Mouse (Mus musculus) liver, embryonic 13.5 days (tissue): ENCODE data around the gene Smad6. TPM values are rescaled to one million over a fixed set of nuclear protein-coding genes. Genes with fewer than 3 reads are reported as not detected.

Source experiments
- ATAC-seq: fragments of 200-750 bp; cut with Nextera tagmentation; 2 replicates; pipeline ENCODE4 v1.8.0; 2017; ENCODE audit warnings: low read depth, mild to moderate bottlenecking, moderate number of reproducible peaks, moderate library complexity
- DNase-seq: peaks from one replicate; pipeline ENCODE4 v3.0.0; 2022
- H3K27ac ChIP-seq: fragments of 300-500 bp; sonication (generic); 2 replicates; pipeline ENCODE4 v1.5.1; 2015; ENCODE audit warnings: moderate library complexity, mild to moderate bottlenecking, inconsistent platforms
- H3K27me3 ChIP-seq: fragments of 300-500 bp; sonication (generic); 2 replicates; pipeline ENCODE4 v1.6.1; 2015; ENCODE audit warnings: mild to moderate bottlenecking, inconsistent platforms
- H3K36me3 ChIP-seq: fragments of 300-500 bp; sonication (generic); 2 replicates; pipeline ENCODE4 v1.6.1; 2015; ENCODE audit warnings: mild to moderate bottlenecking, inconsistent platforms
- H3K4me1 ChIP-seq: fragments of 300-500 bp; sonication (generic); replicated peaks from 2 replicates; pipeline ENCODE4 v1.6.1; 2015; ENCODE audit warnings: inconsistent platforms
- H3K4me2 ChIP-seq: fragments of 300-500 bp; sonication (generic); 2 replicates; pipeline ENCODE4 v1.6.1; 2015; ENCODE audit warnings: inconsistent platforms, mild to moderate bottlenecking, moderate library complexity
- H3K4me3 ChIP-seq: fragments of 300-500 bp; sonication (generic); replicated peaks from 2 replicates; pipeline ENCODE4 v1.5.1; 2015; ENCODE audit warnings: mild to moderate bottlenecking, inconsistent platforms
- H3K9ac ChIP-seq: fragments of 300-500 bp; sonication (generic); 2 replicates; pipeline ENCODE4 v1.6.1; 2015; ENCODE audit warnings: mild to moderate bottlenecking, inconsistent platforms
- H3K9me3 ChIP-seq: fragments of 300-500 bp; sonication (generic); replicated peaks from 2 replicates; pipeline ENCODE4 v1.6.1; 2016; ENCODE audit warnings: inconsistent platforms
- WGBS: fragments of 180-500 bp; shearing (Covaris S2); methylation state at CpG from one replicate; pipeline ENCODE4 v1.1.7; 2015; ENCODE audit not compliant: insufficient replicate concordance; 5-methylcytosine and 5-hydroxymethylcytosine counted together
- polyA plus RNA-seq: library from polyadenylated mRNA; unstranded; fragments of >200 nt; fragmentation: Nextera tagmentation; extraction: Ambion mirVana; gene quantifications from 2 replicates; pipeline ENCODE4 v1.2.1, GENCODE M21; 2015

Smad6 gene
- polyA plus RNA-seq, 1 experiment from 2014 or later: 2.5 TPM

DNA sequence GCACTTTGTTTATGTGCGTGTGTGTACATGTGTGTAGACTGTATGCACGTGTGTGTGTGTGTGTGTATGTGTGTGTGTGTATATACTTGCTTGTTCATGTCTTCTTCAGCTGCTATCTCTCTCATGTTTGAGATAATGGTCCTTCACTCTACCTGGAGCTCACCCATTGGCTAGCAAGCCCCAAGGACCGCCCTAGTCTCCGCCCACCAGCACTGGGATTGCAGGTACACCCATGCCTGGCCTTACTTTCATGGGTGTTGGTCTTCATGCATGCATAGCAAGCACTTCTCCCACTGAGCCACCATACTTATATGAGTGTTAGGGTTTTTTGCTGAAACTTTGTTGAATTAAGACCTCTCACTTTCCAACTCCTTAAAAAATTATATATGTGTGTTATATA lies 40.5 kb downstream of the Smad6 start:
- peaks cover 88% of the 10 kb centered on the region for H3K4me1 ChIP-seq
- H3K27ac ChIP-seq: no peak overlapping the region
- no peak overlapping the region for H3K4me2 ChIP-seq
- H3K36me3 ChIP-seq: no peaks in the 10 kb centered on the region
- no peak overlapping the region for H3K4me3 ChIP-seq
- DNase-seq: no peak
- H3K9ac ChIP-seq: no peak overlapping the region
- WGBS: 65% methylated on average over 4 of the region's 4 CpGs
- no peak for ATAC-seq
- H3K9me3 ChIP-seq: no peaks in the 10 kb centered on the region
- H3K27me3 ChIP-seq: no peaks in the 10 kb centered on the region

DNA sequence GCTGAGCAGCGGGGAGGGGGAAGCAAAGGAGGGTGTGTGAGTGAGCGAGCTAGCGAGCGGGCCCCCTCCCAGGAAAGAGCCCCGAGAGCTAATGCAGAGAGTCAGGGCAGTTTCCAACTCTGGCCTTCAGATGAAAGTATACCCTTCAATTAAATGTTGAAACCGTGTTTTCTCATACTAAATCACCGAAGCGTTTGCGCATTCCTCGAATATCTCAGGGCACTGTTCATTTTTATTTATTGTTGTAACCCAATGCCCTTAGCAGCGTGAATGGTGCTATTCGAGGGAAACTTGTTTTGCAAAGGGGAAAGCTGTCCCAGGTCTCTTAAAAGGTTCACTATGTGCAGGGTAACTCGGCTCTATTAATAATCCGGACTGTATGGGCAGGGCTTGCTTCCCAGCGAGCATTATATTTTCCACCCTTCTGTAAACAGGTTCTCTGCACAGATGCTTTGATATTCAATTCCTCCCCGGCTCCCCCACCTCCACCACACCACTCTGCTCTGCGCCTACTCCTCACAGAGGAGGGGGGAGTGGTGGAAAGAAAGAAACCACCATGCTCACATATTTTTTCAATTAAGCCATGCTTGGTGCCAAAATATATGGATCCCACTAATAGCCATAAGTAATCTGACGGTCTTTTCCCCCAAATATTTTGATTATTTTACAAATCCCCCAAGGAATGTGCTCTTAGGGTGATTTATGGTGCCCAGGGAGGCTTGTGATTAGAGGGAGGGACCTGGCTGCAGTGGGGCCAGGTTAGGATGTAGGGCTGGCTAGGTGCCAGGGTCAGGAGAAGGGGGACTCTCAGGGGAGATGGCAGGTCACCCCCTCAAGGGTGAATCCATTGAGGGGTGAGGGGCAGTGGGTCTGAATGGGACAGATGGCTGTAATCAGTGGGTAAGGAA lies 41.4 kb downstream of the Smad6 start:
- no peaks in the 10 kb centered on the region for H3K9me3 ChIP-seq
- no peaks in the 10 kb centered on the region for H3K36me3 ChIP-seq
- peaks cover 89% of the 10 kb centered on the region for H3K4me1 ChIP-seq
- no peak overlapping the region for H3K4me3 ChIP-seq
- H3K9ac ChIP-seq: no peak overlapping the region
- 57% methylated on average over 18 of the region's 18 CpGs for WGBS
- ATAC-seq (no peak), DNase-seq (no peak)
- no peak overlapping the region for H3K27ac ChIP-seq
- H3K4me2 ChIP-seq: no peak overlapping the region
- H3K27me3 ChIP-seq: no peaks in the 10 kb centered on the region

DNA sequence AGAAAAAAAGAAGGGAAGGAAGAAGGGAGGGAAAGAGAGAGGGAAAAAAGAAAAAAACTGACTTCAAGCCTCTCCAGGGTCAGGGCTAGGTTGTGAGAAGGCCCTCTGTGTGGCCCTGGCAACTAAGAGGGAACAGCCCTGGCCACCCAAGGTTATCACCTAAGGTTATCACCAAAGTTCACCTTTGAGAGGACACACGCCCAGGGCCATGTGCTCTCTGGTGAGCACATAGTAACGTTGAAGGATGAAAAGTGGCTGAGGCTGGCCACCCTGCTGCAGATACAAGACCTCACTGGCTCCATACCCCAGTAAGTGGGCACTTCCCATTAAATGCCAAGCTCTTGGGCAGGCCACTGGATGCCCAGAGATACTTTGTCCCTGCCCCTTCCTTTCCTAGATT lies 42.6 kb downstream of the Smad6 start:
- H3K4me2 ChIP-seq: no peak overlapping the region
- peak; percentile 63 for ATAC-seq
- H3K27ac ChIP-seq: 0 out of 2 replicates have a peak overlapping the region, but pooled peaks have one; percentile 50
- WGBS: 29% methylated on average over 2 of the region's 2 CpGs
- no peaks in the 10 kb centered on the region for H3K36me3 ChIP-seq
- H3K9ac ChIP-seq: no peak overlapping the region
- peaks cover 88% of the 10 kb centered on the region for H3K4me1 ChIP-seq
- H3K4me3 ChIP-seq: no peak overlapping the region
- no peak for DNase-seq
- H3K9me3 ChIP-seq: no peaks in the 10 kb centered on the region
- no peaks in the 10 kb centered on the region for H3K27me3 ChIP-seq

DNA sequence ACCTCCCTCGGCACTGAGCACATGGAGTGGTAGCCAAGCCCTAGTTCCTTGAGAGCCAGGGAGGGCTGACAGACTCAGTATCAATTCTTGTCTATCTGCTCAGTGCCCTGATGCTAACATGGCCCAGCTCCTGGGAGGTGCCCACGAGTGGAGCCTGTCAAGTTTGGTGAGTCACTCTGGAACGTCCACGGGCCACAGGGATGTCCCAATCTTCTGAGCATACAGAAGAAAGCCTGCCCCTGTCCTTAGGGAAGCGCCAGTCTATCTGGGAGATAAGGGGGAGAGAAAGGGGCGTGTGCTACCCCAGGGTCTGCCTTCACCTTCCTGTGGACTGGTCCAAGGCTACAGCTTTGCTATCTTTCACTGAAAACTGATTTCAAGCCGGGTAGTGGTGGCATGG lies 43.2 kb downstream of the Smad6 start:
- Histone ChIP-seq H3K27me3 (no peaks in the 10 kb centered on the region), H3K27ac (peak overlapping the region; percentile 50; the same call in 1 of the 2 replicates), H3K9me3 (no peaks in the 10 kb centered on the region), H3K4me3 (no peak overlapping the region), H3K9ac (no peak overlapping the region), H3K4me2 (no peak overlapping the region), H3K4me1 (peaks cover 87% of the 10 kb centered on the region), H3K36me3 (no peaks in the 10 kb centered on the region)
- DNase-seq: no peak
- ATAC-seq: no peak
- WGBS: 31% methylated on average over 7 of the region's 7 CpGs

DNA sequence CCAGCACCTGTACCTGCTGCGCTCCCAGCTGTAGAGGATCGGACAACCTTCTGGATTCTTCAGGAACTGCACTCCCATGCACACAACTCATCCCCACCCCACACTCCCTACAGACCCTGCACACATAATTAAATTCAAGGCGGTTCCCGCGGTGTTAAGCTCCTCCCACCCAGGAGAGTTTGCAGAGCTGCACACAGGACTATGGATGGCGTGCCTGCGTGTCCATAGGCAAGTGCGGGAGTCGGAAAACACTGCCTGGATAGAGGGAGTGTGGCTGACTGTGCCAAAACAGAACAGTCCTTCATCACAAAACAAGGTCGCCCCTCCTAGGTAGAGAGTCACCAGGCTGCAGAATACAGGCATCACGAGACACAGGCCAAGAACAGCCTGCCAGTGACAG lies 45.9 kb downstream of the Smad6 start:
- Histone ChIP-seq H3K4me1 (peaks cover 90% of the 10 kb centered on the region), H3K9ac (no peak overlapping the region), H3K36me3 (no peaks in the 10 kb centered on the region), H3K4me3 (no peak overlapping the region), H3K27me3 (no peaks in the 10 kb centered on the region), H3K4me2 (no peak overlapping the region), H3K27ac (no peak overlapping the region), H3K9me3 (no peaks in the 10 kb centered on the region)
- DNase-seq (no peak), ATAC-seq (no peak)
- WGBS: 63% methylated on average over 11 of the region's 11 CpGs

DNA sequence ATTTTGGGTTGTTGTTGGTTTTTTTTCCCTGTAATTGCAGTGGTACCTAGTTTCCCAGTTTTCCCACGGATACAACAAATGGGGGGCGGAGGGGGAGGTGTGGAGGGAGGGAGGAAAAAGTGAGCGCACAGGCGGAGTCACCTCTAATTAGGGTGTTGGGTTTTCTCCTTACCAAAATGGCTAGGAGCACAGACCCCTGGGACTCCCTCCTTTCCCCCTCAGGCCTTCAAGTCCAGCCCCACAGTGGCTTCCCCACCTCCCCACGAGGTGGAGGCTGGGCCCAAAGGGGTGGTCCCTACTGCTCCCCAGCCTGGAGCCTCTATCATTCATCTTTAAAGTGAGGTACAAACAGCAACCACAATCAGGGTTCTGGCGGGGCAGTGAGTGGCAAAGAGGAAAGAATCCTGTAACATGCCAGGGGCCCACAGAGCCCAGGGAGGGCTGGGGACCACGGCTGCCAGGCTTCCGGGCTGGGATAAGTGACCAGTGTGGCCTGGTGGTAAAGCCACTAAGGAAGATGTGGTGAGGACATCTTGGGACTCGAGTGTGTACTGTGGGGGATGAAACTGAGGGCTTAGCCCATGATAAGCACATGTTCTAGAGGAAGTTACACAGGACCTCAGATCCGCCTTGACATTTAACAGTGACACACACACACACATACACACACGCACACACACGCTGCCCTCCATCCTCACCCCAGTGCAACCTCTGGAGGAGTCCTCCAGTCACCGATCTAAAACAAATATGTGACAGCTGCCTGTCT lies 47.4 kb downstream of the Smad6 start:
- 29% methylated on average over 13 of the region's 13 CpGs for whole genome bisulfite sequencing
- 0 out of 2 replicates have a peak, but pooled peaks cover 4% of the 10 kb centered on the region for H3K27me3 ChIP-seq
- no peak overlapping the region for H3K4me2 ChIP-seq
- H3K36me3 ChIP-seq: no peaks in the 10 kb centered on the region
- peaks cover 87% of the 10 kb centered on the region for H3K4me1 ChIP-seq
- peak overlapping the region; percentile 29; the same call in 1 of the 2 replicates for H3K27ac ChIP-seq
- ATAC-seq: no peak
- no peaks in the 10 kb centered on the region for H3K9me3 ChIP-seq
- no peak for DNase-seq
- H3K9ac ChIP-seq: no peak overlapping the region
- H3K4me3 ChIP-seq: no peak overlapping the region

DNA sequence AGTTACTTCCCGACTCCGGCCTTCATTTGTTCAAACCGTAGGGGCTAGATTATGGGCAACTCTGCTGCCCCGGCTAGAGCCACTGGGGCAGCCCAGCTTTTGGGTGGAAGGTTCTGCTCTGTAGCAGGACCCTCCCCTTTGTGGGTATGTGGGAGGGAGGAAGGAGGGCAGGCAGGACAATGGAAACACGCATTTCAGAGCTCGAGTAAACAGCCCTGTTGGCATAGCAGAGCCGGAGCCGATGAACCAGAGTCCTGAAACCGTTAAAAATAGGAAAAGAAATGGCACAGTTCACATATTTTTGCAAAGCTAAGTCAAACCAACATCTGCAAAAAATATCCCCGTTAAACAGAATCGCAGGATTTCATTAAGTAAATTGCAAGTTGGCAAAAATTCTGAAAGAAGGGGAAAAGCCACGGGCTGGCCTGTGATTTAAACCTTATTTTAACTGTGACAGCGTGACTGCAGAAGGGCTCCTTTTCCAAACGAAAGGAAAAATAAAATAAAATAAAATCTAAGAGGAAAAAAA lies 48.1 kb downstream of the Smad6 start:
- no peak overlapping the region for H3K4me3 ChIP-seq
- ATAC-seq (no peak), DNase-seq (no peak)
- 56% methylated on average over 14 of the region's 14 CpGs for WGBS
- no peaks in the 10 kb centered on the region for H3K36me3 ChIP-seq
- H3K9me3 ChIP-seq: no peaks in the 10 kb centered on the region
- H3K9ac ChIP-seq: no peak overlapping the region
- no peak overlapping the region for H3K27ac ChIP-seq
- peaks cover 88% of the 10 kb centered on the region for H3K4me1 ChIP-seq
- H3K4me2 ChIP-seq: no peak overlapping the region
- H3K27me3 ChIP-seq: 0 out of 2 replicates have a peak, but pooled peaks cover 4% of the 10 kb centered on the region

DNA sequence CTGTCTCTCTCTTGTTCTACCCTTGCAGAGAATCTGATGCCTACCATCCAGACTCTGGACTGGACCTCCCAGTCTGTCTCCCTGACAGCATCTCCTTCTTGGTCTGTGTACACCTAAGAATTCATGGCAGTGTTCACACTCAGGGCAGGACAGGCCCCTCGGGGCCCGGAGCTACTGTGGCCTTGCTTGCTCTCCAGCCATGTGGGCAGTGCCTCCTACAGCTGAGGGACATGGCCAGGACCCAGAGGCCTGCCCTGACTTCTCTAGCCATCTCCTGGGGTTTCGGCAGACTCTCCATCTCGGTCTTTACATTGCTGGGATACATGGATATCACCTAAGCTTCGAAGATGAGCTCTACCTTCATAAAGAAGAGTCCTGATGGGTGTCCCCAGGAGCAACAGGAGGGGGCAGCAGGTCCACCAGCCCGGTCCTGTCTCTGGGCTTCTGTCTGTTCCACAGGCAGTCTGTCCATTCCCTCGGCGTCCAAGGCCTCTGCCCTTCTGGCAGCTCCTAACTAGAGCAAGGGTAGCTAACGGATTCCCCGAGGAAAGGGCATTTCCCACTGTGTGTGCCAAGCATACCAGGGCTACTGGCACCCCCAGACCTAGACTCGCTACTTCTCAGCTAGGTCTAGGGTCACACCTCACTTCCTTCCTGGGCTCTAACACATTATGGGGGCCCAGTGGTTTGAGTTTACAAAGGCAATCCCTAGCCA lies 49.1 kb downstream of the Smad6 start:
- H3K4me3 ChIP-seq: no peak overlapping the region
- no peak for DNase-seq
- H3K9me3 ChIP-seq: no peaks in the 10 kb centered on the region
- no peak for ATAC-seq
- H3K4me1 ChIP-seq: peaks cover 85% of the 10 kb centered on the region
- WGBS: 81% methylated on average over 11 of the region's 11 CpGs
- H3K36me3 ChIP-seq: no peaks in the 10 kb centered on the region
- H3K27me3 ChIP-seq: 0 out of 2 replicates have a peak, but pooled peaks cover 4% of the 10 kb centered on the region
- H3K27ac ChIP-seq: no peak overlapping the region
- no peak overlapping the region for H3K4me2 ChIP-seq
- H3K9ac ChIP-seq: no peak overlapping the region

DNA sequence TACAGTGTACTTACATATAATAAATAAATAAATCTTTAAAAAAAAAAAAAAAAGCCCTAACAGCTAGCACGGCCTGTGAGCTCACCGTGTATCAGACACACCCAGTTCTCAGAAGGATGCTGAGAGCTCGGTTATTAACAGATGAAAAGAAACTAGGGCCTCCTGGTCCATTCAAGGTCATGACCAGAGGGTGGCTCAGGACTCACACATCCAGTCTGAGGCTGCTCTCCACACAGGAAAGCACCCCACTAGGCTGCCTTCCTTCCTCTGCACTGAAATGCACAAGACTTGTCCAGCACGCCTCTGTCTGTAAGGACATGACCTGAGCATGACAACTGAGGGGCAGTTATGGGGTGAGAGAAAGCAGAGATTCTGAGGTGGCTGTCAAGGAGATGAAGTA lies 50.3 kb downstream of the Smad6 start:
- DNase-seq: no peak
- H3K4me3 ChIP-seq: no peak overlapping the region
- no peak for ATAC-seq
- no peaks in the 10 kb centered on the region for H3K9me3 ChIP-seq
- WGBS: 31% methylated on average over 4 of the region's 4 CpGs
- H3K27me3 ChIP-seq: 0 out of 2 replicates have a peak, but pooled peaks cover 4% of the 10 kb centered on the region
- peaks cover 78% of the 10 kb centered on the region for H3K4me1 ChIP-seq
- H3K9ac ChIP-seq: no peak overlapping the region
- no peak overlapping the region for H3K27ac ChIP-seq
- no peak overlapping the region for H3K4me2 ChIP-seq
- no peaks in the 10 kb centered on the region for H3K36me3 ChIP-seq

DNA sequence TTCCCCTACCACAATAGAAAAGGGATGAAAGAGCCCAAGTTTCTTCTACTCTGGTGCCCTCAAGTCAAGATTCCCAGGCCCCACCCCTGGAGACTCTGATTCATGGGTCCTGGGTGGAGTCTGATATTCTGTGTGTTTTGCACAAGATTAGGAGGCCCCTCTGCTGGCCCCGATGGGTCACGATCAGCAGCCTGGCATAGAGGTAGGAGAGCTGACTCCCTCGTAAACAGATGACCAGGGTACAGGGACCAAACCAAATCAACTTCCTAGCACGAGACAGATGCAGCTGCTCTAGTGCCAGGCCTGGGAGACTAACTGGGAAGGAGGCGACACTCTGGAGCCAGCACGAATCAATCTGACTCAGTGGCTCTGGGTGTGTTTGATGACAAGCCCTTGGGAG lies 51.0 kb downstream of the Smad6 start:
- Histone ChIP-seq H3K4me2 (no peak overlapping the region), H3K4me1 (peaks cover 75% of the 10 kb centered on the region), H3K36me3 (no peaks in the 10 kb centered on the region), H3K9me3 (no peaks in the 10 kb centered on the region), H3K9ac (no peak overlapping the region), H3K27me3 (0 out of 2 replicates have a peak, but pooled peaks cover 4% of the 10 kb centered on the region), H3K4me3 (no peak overlapping the region), H3K27ac (peak overlapping the region; percentile 47; the same call in 1 of the 2 replicates)
- 36% methylated on average over 6 of the region's 6 CpGs for WGBS
- no peak for DNase-seq
- ATAC-seq: no peak

DNA sequence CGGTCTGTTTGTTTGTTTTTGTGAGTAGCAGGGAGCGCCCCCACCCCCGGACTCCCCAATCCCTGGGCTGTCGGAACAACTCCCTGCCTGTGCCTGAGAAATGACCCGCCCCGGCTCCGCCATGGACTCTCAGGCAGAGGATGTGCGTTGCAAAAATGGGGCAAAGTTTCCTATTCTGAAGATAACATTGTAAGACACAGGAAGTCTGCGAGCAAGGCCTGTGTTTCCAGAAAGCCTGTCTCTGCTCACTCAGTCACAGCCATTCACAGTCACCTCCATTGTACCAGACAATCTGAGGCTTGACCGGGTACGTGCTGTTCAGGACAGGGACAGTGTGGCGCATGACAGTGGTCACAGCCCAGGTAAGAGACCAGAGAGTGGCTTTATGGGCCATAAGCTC lies 51.5 kb downstream of the Smad6 start:
- Histone ChIP-seq H3K9me3 (no peaks in the 10 kb centered on the region), H3K4me2 (no peak overlapping the region), H3K36me3 (no peaks in the 10 kb centered on the region), H3K27me3 (0 out of 2 replicates have a peak, but pooled peaks cover 4% of the 10 kb centered on the region), H3K4me3 (no peak overlapping the region), H3K9ac (no peak overlapping the region), H3K4me1 (peaks cover 75% of the 10 kb centered on the region), H3K27ac (peak overlapping the region; percentile 47; the same call in 1 of the 2 replicates)
- ATAC-seq (no peak), DNase-seq (no peak)
- 36% methylated on average over 12 of the region's 12 CpGs for WGBS
